Mouse (Mus musculus): ENCODE data around the gene Gapdh.

Gapdh gene

GRCm38 (mm10) chr6:125166051-125166751 lies at the start of gene Gapdh:
TSS of gene Gapdh (minus strand) at chr6:125166467.
- DNase-seq, result peak; percentile 91 to 94

- DNase-seq, result peak; percentile 98
Observed at GRCm38 (mm10) chr6:125215148-125215954, 49.1 kb upstream of the Gapdh start, which contains the start of gene Vamp1. TSS of gene Vamp1 (plus strand) at chr6:125215551.

- DNase-seq, result no peak
Observed at GRCm38 (mm10) chr6:125213715-125214114, 47.4 kb upstream of the Gapdh start.

- no peak for DNase-seq
Observed at GRCm38 (mm10) chr6:125213129-125213528, 46.9 kb upstream of the Gapdh start.

- DNase-seq, result no peak
Observed at GRCm38 (mm10) chr6:125212621-125213020, 46.4 kb upstream of the Gapdh start.

GRCm38 (mm10) chr6:125210436-125210835 lies 44.2 kb upstream of the Gapdh start:
- DNase-seq, result no peak

- no peak for DNase-seq
Observed at GRCm38 (mm10) chr6:125197166-125197565, 30.9 kb upstream of the Gapdh start.

- no peak for DNase-seq
Observed at GRCm38 (mm10) chr6:125196301-125196700, 30.0 kb upstream of the Gapdh start.

GRCm38 (mm10) chr6:125195541-125196075 lies 29.3 kb upstream of the Gapdh start:
- DNase-seq, result no peak

GRCm38 (mm10) chr6:125193390-125193789 lies 27.1 kb upstream of the Gapdh start:
- DNase-seq, result no peak

GRCm38 (mm10) chr6:125192841-125193240 lies 26.6 kb upstream of the Gapdh start:
- no peak for DNase-seq

- DNase-seq, result peak; percentile 92 to 95
Observed at GRCm38 (mm10) chr6:125192016-125192714, 25.9 kb upstream of the Gapdh start.

GRCm38 (mm10) chr6:125191332-125192015 lies 25.2 kb upstream of the Gapdh start, which contains the start of the genes Ncapd2 and Mrpl51:
TSS of gene Ncapd2 (minus strand) at chr6:125191701.
TSS of gene Mrpl51 (plus strand) at chr6:125191801.
- peak; percentile 96 to 97 for DNase-seq

GRCm38 (mm10) chr6:125190816-125191215 lies 24.5 kb upstream of the Gapdh start:
- no peak for DNase-seq

- DNase-seq, result no peak
Observed at GRCm38 (mm10) chr6:125186203-125186602, 19.9 kb upstream of the Gapdh start.

- DNase-seq, result no peak
Observed at GRCm38 (mm10) chr6:125182133-125182532, 15.9 kb upstream of the Gapdh start.

- DNase-seq, result no peak
Observed at GRCm38 (mm10) chr6:125179601-125180000, 13.3 kb upstream of the Gapdh start.

- DNase-seq, result no peak
Observed at GRCm38 (mm10) chr6:125175469-125175868, 9.2 kb upstream of the Gapdh start.

GRCm38 (mm10) chr6:125173256-125173655 lies 7.0 kb upstream of the Gapdh start:
- no peak for DNase-seq

GRCm38 (mm10) chr6:125172474-125172873 lies 6.2 kb upstream of the Gapdh start:
- DNase-seq, result peak in 1 of 2 experiments; percentile 14

- peak in 1 of 2 experiments; percentile 28 for DNase-seq
Observed at GRCm38 (mm10) chr6:125170194-125170593, 3.9 kb upstream of the Gapdh start.

- no peak for DNase-seq
Observed at GRCm38 (mm10) chr6:125168086-125168485, 1.8 kb upstream of the Gapdh start.
